Mouse (Mus musculus) hindbrain, embryonic 15.5 days (tissue): Measurements from ENCODE around the gene Pold4. TPM values are rescaled to one million over a fixed set of nuclear protein-coding genes. Genes with fewer than 3 reads are reported as not detected.

ENCODE experiments used
- ATAC-seq: fragments of 200-750 bp; cut with Nextera tagmentation; 2 replicates; pipeline ENCODE4 v1.8.0; 2017; ENCODE audit warnings: low read depth, moderate number of reproducible peaks, moderate TSS enrichment; ENCODE audit not compliant: low FRiP score
- H3K27ac ChIP-seq: fragments of 300-500 bp; sonication (generic); replicated peaks from 2 replicates; pipeline ENCODE4 v1.5.1; 2015; ENCODE audit warnings: mild to moderate bottlenecking, inconsistent platforms
- H3K27me3 ChIP-seq: fragments of 300-500 bp; sonication (generic); 2 replicates; pipeline ENCODE4 v1.6.1; 2015; ENCODE audit warnings: control low read depth, inconsistent platforms
- H3K36me3 ChIP-seq: fragments of 300-500 bp; sonication (generic); 2 replicates; pipeline ENCODE4 v1.6.1; 2015; ENCODE audit warnings: control low read depth, inconsistent platforms
- H3K4me1 ChIP-seq: fragments of 300-500 bp; sonication (generic); replicated peaks from 2 replicates; pipeline ENCODE4 v1.6.1; 2015; ENCODE audit warnings: control low read depth, inconsistent platforms
- H3K4me2 ChIP-seq: fragments of 300-500 bp; sonication (generic); 2 replicates; pipeline ENCODE4 v1.6.1; 2015; ENCODE audit warnings: moderate library complexity, mild to moderate bottlenecking, inconsistent platforms
- H3K4me3 ChIP-seq: fragments of 300-500 bp; sonication (generic); 2 replicates; pipeline ENCODE4 v1.5.1; 2015; ENCODE audit warnings: mild to moderate bottlenecking, inconsistent platforms
- H3K9ac ChIP-seq: fragments of 300-500 bp; sonication (generic); 2 replicates; pipeline ENCODE4 v1.6.1; 2015; ENCODE audit warnings: inconsistent platforms
- H3K9me3 ChIP-seq: fragments of 300-500 bp; sonication (generic); 2 replicates; pipeline ENCODE4 v1.6.1; 2016; ENCODE audit warnings: control low read depth, inconsistent platforms
- WGBS: fragments of 180-500 bp; shearing (Covaris S2); methylation state at CpG from one replicate; pipeline ENCODE4 v1.1.7; 2015; 5-methylcytosine and 5-hydroxymethylcytosine counted together
- polyA plus RNA-seq: library from polyadenylated mRNA; unstranded; fragments of >200 nt; fragmentation: Nextera tagmentation; extraction: Ambion mirVana; gene quantifications from 2 replicates; pipeline ENCODE4 v1.2.1, GENCODE M21; 2015

Gene Pold4
- polyA plus RNA-seq, 1 experiment from 2014 or later = 20.9 TPM

- WGBS = 70% methylated on average over 14 of the region's 14 CpGs
- no peaks in the 10 kb centered on the region for H3K36me3 ChIP-seq
- no peak for ATAC-seq
- H3K27me3 ChIP-seq = 0 out of 2 replicates have a peak, but pooled peaks cover 5% of the 10 kb centered on the region
- H3K9me3 ChIP-seq = no peaks in the 10 kb centered on the region
- no peak overlapping the region for H3K4me3 ChIP-seq
- H3K9ac ChIP-seq = no peak overlapping the region
- no peak overlapping the region for H3K27ac ChIP-seq
- H3K4me1 ChIP-seq = peaks cover 4% of the 10 kb centered on the region; the same call in 1 of the 2 replicates
- H3K4me2 ChIP-seq = no peak overlapping the region
Observed at GRCm38 (mm10) chr19:4263702-4264101, 32.0 kb downstream of the Pold4 start.

- WGBS = 96% methylated on average over 6 of the region's 6 CpGs
- no peak for ATAC-seq
- H3K36me3 ChIP-seq = no peaks in the 10 kb centered on the region
Observed at GRCm38 (mm10) chr19:4264171-4264780, 32.6 kb downstream of the Pold4 start.

GRCm38 (mm10) chr19:4265956-4266355 is 34.3 kb downstream of the Pold4 start:
- peaks cover 10% of the 10 kb centered on the region; the same call in 1 of the 2 replicates for H3K4me1 ChIP-seq
- H3K27ac ChIP-seq = no peak overlapping the region
- H3K9me3 ChIP-seq = no peaks in the 10 kb centered on the region
- no peak overlapping the region for H3K4me2 ChIP-seq
- peaks cover 6% of the 10 kb centered on the region for H3K36me3 ChIP-seq
- H3K27me3 ChIP-seq = peaks cover 15% of the 10 kb centered on the region
- no peak overlapping the region for H3K4me3 ChIP-seq
- WGBS = 65% methylated on average over 4 of the region's 4 CpGs
- no peak overlapping the region for H3K9ac ChIP-seq
- ATAC-seq = no peak

More at GRCm38 (mm10) chr19:4264171-4264780, 32.6 kb downstream of the Pold4 start:
- Histone ChIP-seq H3K9me3 (no peaks in the 10 kb centered on the region), H3K4me2 (no peak overlapping the region), H3K27me3 (0 out of 2 replicates have a peak, but pooled peaks cover 5% of the 10 kb centered on the region), H3K4me3 (no peak overlapping the region), H3K27ac (no peak overlapping the region), H3K9ac (no peak overlapping the region), H3K4me1 (peaks cover 9% of the 10 kb centered on the region; the same call in 1 of the 2 replicates)

- Histone ChIP-seq H3K4me3 (peak within 1 kb of the TSS; percentile 33), H3K9me3 (no peaks in the 10 kb centered on the region), H3K27ac (no peak within 1 kb of the TSS), H3K27me3 (peaks cover 15% of the 10 kb centered on the region), H3K36me3 (peaks cover 6% of the 10 kb centered on the region), H3K4me2 (peak within 1 kb of the TSS; percentile 53), H3K9ac (peak within 1 kb of the TSS; percentile 9; the same call in 1 of the 2 replicates), H3K4me1 (peaks cover 10% of the 10 kb centered on the region; the same call in 1 of the 2 replicates)
- 6% methylated on average over 46 of the region's 46 CpGs for WGBS
- ATAC-seq = peak; percentile 74; the same call in 1 of the 2 replicates
Observed at GRCm38 (mm10) chr19:4268566-4269361, 37.1 kb downstream of the Pold4 start, which contains the start of gene Ssh3. TSS of gene Ssh3 (minus strand) at chr19:4269180.

- Histone ChIP-seq H3K9ac (no peak overlapping the region), H3K36me3 (peaks cover 6% of the 10 kb centered on the region), H3K27me3 (peaks cover 15% of the 10 kb centered on the region), H3K27ac (no peak overlapping the region), H3K4me3 (no peak overlapping the region), H3K9me3 (no peaks in the 10 kb centered on the region), H3K4me1 (peaks cover 10% of the 10 kb centered on the region; the same call in 1 of the 2 replicates), H3K4me2 (no peak overlapping the region)
- ATAC-seq = no peak
- WGBS = 68% methylated on average over 6 of the region's 6 CpGs
Observed at GRCm38 (mm10) chr19:4270187-4270586, 38.5 kb downstream of the Pold4 start.

GRCm38 (mm10) chr19:4270972-4271371 is 39.3 kb downstream of the Pold4 start:
- H3K27me3 ChIP-seq = peaks cover 15% of the 10 kb centered on the region
- WGBS = 94% methylated on average over 11 of the region's 11 CpGs

GRCm38 (mm10) chr19:4279487-4279886 is 47.8 kb downstream of the Pold4 start:
- H3K4me1 ChIP-seq = peaks cover 25% of the 10 kb centered on the region
- peaks cover 17% of the 10 kb centered on the region for H3K36me3 ChIP-seq
- no peak overlapping the region for H3K4me2 ChIP-seq
- H3K4me3 ChIP-seq = no peak overlapping the region
- WGBS = 100% methylated on average over 1 of the region's 1 CpGs
- ATAC-seq = no peak
- no peaks in the 10 kb centered on the region for H3K9me3 ChIP-seq
- no peaks in the 10 kb centered on the region for H3K27me3 ChIP-seq
- no peak overlapping the region for H3K27ac ChIP-seq
- H3K9ac ChIP-seq = no peak overlapping the region

More at GRCm38 (mm10) chr19:4270972-4271371, 39.3 kb downstream of the Pold4 start:
- ATAC-seq = no peak
- Histone ChIP-seq H3K36me3 (peaks cover 6% of the 10 kb centered on the region), H3K4me2 (no peak overlapping the region), H3K27ac (no peak overlapping the region), H3K9me3 (no peaks in the 10 kb centered on the region), H3K4me1 (peaks cover 10% of the 10 kb centered on the region; the same call in 1 of the 2 replicates), H3K9ac (no peak overlapping the region), H3K4me3 (no peak overlapping the region)

- Histone ChIP-seq H3K9ac (no peak overlapping the region), H3K4me2 (no peak overlapping the region), H3K36me3 (peaks cover 17% of the 10 kb centered on the region), H3K27ac (no peak overlapping the region), H3K27me3 (no peaks in the 10 kb centered on the region), H3K4me1 (peaks cover 25% of the 10 kb centered on the region), H3K9me3 (no peaks in the 10 kb centered on the region), H3K4me3 (no peak overlapping the region)
- ATAC-seq = no peak
- 99% methylated on average over 9 of the region's 9 CpGs for WGBS
Observed at GRCm38 (mm10) chr19:4280425-4280824, 48.7 kb downstream of the Pold4 start.

GRCm38 (mm10) chr19:4282898-4283553 is 51.3 kb downstream of the Pold4 start, which contains the start of gene Ankrd13d:
TSS of gene Ankrd13d (minus strand) at chr19:4283137.
- peaks cover 38% of the 10 kb centered on the region for H3K36me3 ChIP-seq
- peak within 1 kb of the TSS; percentile 82 for H3K9ac ChIP-seq
- ATAC-seq = peak; percentile 96
- no peaks in the 10 kb centered on the region for H3K27me3 ChIP-seq
- peaks cover 25% of the 10 kb centered on the region for H3K4me1 ChIP-seq
- peak within 1 kb of the TSS; percentile 76 for H3K27ac ChIP-seq
- H3K4me3 ChIP-seq = peak within 1 kb of the TSS; percentile 71
- peak within 1 kb of the TSS; percentile 83 for H3K4me2 ChIP-seq
- no peaks in the 10 kb centered on the region for H3K9me3 ChIP-seq
- under 1% methylated on average over 44 of the region's 50 CpGs for WGBS
